17 mouse cellular contexts compared by ENCODE assay signal in the genomic region with DNA sequence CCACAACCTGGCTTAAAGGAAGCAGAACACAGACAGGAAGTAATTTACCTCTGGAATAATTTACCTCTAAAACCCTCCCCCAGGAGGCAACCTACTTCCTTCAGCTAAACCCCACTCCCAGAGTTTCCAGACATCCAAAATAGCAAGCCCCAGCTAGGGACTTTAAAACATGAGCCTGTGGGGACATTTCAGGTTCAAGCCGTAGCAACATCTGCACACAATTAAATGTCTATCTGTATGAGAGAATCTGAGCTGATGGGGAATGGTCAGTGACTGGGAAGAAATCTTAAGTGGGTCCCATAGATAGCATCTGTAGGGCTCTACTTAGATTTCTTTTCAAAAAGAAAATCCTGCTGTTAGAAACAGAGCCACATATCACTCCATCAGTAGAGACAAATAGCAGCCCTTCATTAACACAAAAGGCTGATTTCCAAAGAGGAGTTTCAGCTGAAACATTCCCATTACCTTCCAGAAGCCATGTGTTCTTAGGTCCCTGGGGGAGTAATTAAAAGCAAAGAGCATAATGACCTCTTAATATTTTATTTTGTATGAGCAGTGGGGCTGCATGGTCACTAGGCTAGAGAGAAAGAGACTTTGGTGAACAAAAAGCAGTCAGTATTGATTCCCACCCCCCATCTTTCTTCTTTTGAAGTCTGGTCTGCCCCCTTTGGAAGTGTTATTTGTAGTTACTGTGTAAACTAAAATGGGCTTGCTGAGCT.
DNase-seq lines count a peak whose midpoint lies in the region; ATAC-seq and TF ChIP-seq lines count a peak whose summit lies in the region.
"Had no signal": no experiment of that assay in that cellular context is flagged by ENCODE, and none has a peak within 500 bp of the region (broad histone marks: within the 10 kb centered on the region; RNA-seq: fewer than 3 reads in every experiment).

No protein-coding gene starts in this region.

- peaks cover 4% of the 10 kb centered on the region for H3K36me3 ChIP-seq in forebrain, embryonic 13.5 days (ENCODE audit: poor library complexity, severe bottlenecking)
- no peaks in the 10 kb centered on the region for H3K36me3 ChIP-seq in forebrain, postnatal 0 days (ENCODE audit: insufficient read depth)
- no peaks in the 10 kb centered on the region for H3K36me3 ChIP-seq in neural tube, embryonic 11.5 days (ENCODE audit: control insufficient read depth, insufficient read depth, low read length)
- peaks cover 68% of the 10 kb centered on the region for H3K36me3 ChIP-seq in limb, embryonic 10.5 days
- H3K36me3 ChIP-seq: liver, embryonic 13.5 days had no signal

- H3K4me3 ChIP-seq in forebrain, embryonic 13.5 days, result no peak overlapping the region
- H3K4me3 ChIP-seq in forebrain, postnatal 0 days (ENCODE audit: low read depth, low read length), result no peak overlapping the region
- H3K4me3 ChIP-seq in neural tube, embryonic 11.5 days (ENCODE audit: low read depth, low read length), result no peak overlapping the region
- H3K4me3 ChIP-seq in limb, embryonic 10.5 days, result no peak overlapping the region
- H3K4me3 ChIP-seq: erythroblast, embryonic 14.5 days; liver, embryonic 13.5 days had no signal

- no peak overlapping the region for H3K4me2 ChIP-seq in forebrain, embryonic 13.5 days
- no peak overlapping the region for H3K4me2 ChIP-seq in forebrain, postnatal 0 days (ENCODE audit: low read depth)
- H3K4me2 ChIP-seq in neural tube, embryonic 11.5 days (ENCODE audit: low read depth), result no peak overlapping the region
- H3K4me2 ChIP-seq: heart, embryonic 11.5 days; liver, embryonic 13.5 days had no signal

- H3K27ac ChIP-seq in forebrain, embryonic 13.5 days, result 0 out of 2 replicates have a peak overlapping the region, but pooled peaks have one; percentile 10
- no peak overlapping the region for H3K27ac ChIP-seq in forebrain, postnatal 0 days (ENCODE audit: low read depth, low read length)
- 0 out of 2 replicates have a peak overlapping the region, but pooled peaks have one; percentile 62 for H3K27ac ChIP-seq in neural tube, embryonic 11.5 days (ENCODE audit: low read depth, low read length)
- peak overlapping the region; percentile 36; the same call in 1 of the 2 replicates for H3K27ac ChIP-seq in limb, embryonic 10.5 days
- H3K27ac ChIP-seq: liver, embryonic 13.5 days had no signal

- 0 out of 2 replicates have a peak, but pooled peaks have one; percentile 27 for ATAC-seq in forebrain, embryonic 13.5 days
- ATAC-seq in forebrain, postnatal 0 days, result no peak
- no peak for ATAC-seq in neural tube, embryonic 11.5 days (ENCODE audit: insufficient read depth, low FRiP score, low TSS enrichment)
- ATAC-seq: activated CD4-positive, CD25-positive, alpha-beta regulatory T cell, adult 4 months; Patski had no signal

- WGBS in forebrain, embryonic 13.5 days, result 28% methylated on average over 1 of the region's 1 CpGs
- 32% methylated on average over 1 of the region's 1 CpGs for WGBS in forebrain, postnatal 0 days
- 41% methylated on average over 1 of the region's 1 CpGs for WGBS in neural tube, embryonic 11.5 days
- WGBS in limb, embryonic 10.5 days, result 11% methylated on average over 1 of the region's 1 CpGs

- no peak for DNase-seq in forebrain, postnatal 0 days
- no peak for DNase-seq in neural tube, embryonic 11.5 days (ENCODE audit: low spot score)
- DNase-seq in neural tube, embryonic 10.5 days (ENCODE audit: extremely low spot score, low spot score), result no peak
- DNase-seq in limb, embryonic 10.5 days (ENCODE audit: low spot score), result no peak
- no peak for DNase-seq in left cerebral cortex, adult 11 months (ENCODE audit: low spot score)
- DNase-seq in adrenal gland, postnatal 25 days, result no peak
- DNase-seq: adrenal gland, postnatal 14 days; cerebellum, adult 2 months; heart, postnatal 14 days; kidney, adult 9 months; liver, embryonic 13.5 days; right cerebral cortex, adult 18-20 months had no signal

- H3K27me3 ChIP-seq in forebrain, embryonic 13.5 days, result no peaks in the 10 kb centered on the region
- no peaks in the 10 kb centered on the region for H3K27me3 ChIP-seq in forebrain, postnatal 0 days (ENCODE audit: insufficient read depth, low read length)
- H3K27me3 ChIP-seq in neural tube, embryonic 11.5 days (ENCODE audit: control insufficient read depth, insufficient read depth, low read length), result no peaks in the 10 kb centered on the region
- no peaks in the 10 kb centered on the region for H3K27me3 ChIP-seq in limb, embryonic 10.5 days (ENCODE audit: low read depth, poor library complexity, severe bottlenecking)
- H3K27me3 ChIP-seq: liver, embryonic 13.5 days; Patski had no signal

- H3K9me3 ChIP-seq in forebrain, embryonic 13.5 days (replicated peaks), result no peaks in the 10 kb centered on the region
- H3K9me3 ChIP-seq in forebrain, postnatal 0 days (ENCODE audit: low read length), result no peaks in the 10 kb centered on the region
- H3K9me3 ChIP-seq in neural tube, embryonic 11.5 days (ENCODE audit: control insufficient read depth, low read length), result no peaks in the 10 kb centered on the region
- no peaks in the 10 kb centered on the region for H3K9me3 ChIP-seq in limb, embryonic 10.5 days (replicated peaks)
- H3K9me3 ChIP-seq: liver, embryonic 13.5 days had no signal

- H3K9ac ChIP-seq in forebrain, embryonic 13.5 days, result no peak overlapping the region
- no peak overlapping the region for H3K9ac ChIP-seq in forebrain, postnatal 0 days
- no peak overlapping the region for H3K9ac ChIP-seq in neural tube, embryonic 11.5 days (ENCODE audit: low read length)
- H3K9ac ChIP-seq: liver, embryonic 13.5 days had no signal

- no peak for TF ChIP-seq CTCF in forebrain, postnatal 0 days (IDR thresholded peaks at IDR 0.05; ENCODE audit: low read depth)

- H3K4me1 ChIP-seq in forebrain, embryonic 13.5 days, result peaks cover 10% of the 10 kb centered on the region
- no peaks in the 10 kb centered on the region for H3K4me1 ChIP-seq in forebrain, postnatal 0 days (ENCODE audit: insufficient read depth)
- H3K4me1 ChIP-seq in neural tube, embryonic 11.5 days (ENCODE audit: control insufficient read depth, insufficient read depth, low read length), result no peaks in the 10 kb centered on the region
- H3K4me1 ChIP-seq in limb, embryonic 10.5 days, result peaks cover 14% of the 10 kb centered on the region
